Mouse (Mus musculus): ENCODE measurements around the gene Slc19a1.

Gene Slc19a1

DNA sequence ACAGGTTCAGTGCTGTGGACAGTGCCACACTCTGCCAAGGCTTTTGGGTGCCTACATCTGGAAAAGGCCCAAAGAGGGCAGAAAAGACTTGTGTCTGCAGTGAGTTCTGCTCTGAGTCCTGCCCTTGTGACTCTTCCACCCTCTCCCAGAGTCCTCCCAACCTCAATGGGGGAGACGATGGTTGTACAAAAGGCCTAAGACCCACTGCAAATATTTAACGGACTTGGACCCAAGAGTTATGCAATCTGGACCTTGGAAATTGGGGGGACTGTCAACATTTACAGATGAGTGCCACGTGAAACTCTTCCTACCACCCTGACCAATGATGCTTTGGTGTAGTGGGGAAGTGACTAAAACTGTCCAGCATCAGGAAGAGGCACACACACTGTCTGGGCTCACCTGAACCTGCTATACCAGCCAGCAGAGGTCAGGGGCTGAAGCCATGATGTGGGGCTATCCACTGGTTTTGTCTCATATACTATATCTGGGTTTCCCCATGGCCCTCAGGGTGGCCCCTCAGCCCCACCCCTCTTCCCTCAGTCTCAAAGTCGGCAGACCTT is 59.6 kb downstream of the Slc19a1 start:
- no peak for DNase-seq (ENCODE audit: low spot score in 2 of 2)

- no peak for DNase-seq (ENCODE audit: low spot score in 2 of 2)
These were observed 61.8 kb downstream of the Slc19a1 start for GRCm38 (mm10) chr10:77093817-77094216.

GRCm38 (mm10) chr10:77095666-77096065 is 63.6 kb downstream of the Slc19a1 start:
- DNase-seq (ENCODE audit: low spot score in 2 of 2) = no peak

GRCm38 (mm10) chr10:77097006-77097889 is 65.2 kb downstream of the Slc19a1 start:
- DNase-seq (ENCODE audit: low spot score in 2 of 2) = no peak

- no peak for DNase-seq (ENCODE audit: low spot score in 2 of 2)
These were observed 65.8 kb downstream of the Slc19a1 start for GRCm38 (mm10) chr10:77097890-77098200.

DNA sequence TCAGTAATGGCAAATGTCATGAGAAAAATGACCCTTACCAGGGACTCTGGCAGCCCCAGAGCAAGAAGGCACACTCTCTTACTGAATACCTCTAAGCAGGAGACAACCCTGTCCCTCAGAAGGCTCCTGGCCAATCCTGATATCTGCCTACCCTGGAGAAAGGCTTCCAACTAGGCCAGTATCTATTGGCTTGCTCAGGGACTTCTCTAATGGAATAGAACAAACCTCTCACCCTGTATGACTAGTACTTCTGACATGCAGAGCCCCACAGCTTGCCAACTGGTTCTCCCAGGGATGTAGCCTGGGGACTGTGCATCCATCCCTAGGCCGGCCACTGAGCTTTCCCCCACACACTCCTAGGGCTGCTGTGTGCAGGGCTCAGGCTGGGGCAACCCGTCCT is 66.6 kb downstream of the Slc19a1 start:
- DNase-seq (ENCODE audit: low spot score in 2 of 2) = no peak

- no peak for DNase-seq (ENCODE audit: low spot score in 2 of 2)
These were observed 67.7 kb downstream of the Slc19a1 start for GRCm38 (mm10) chr10:77099777-77100176.

DNA sequence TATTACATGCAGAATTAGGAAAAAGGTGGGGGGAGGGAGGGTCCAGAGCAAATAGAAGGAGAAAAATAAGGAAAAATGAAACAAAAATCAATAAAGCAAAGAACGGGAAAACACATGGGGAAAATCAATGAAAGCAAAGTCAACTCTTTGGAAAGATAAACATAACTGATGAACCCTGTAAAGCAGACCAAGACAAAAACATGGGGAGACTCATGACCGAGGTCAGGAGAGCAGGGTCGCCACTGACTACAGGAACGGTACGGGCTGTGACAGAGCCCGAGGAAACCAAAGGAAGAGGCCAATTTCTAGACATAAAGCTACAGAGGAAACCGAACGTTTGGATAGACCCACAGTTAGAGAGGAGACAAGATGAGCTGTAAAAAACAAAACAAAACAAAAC is 71.6 kb downstream of the Slc19a1 start:
- no peak for DNase-seq (ENCODE audit: low spot score in 2 of 2)

DNA sequence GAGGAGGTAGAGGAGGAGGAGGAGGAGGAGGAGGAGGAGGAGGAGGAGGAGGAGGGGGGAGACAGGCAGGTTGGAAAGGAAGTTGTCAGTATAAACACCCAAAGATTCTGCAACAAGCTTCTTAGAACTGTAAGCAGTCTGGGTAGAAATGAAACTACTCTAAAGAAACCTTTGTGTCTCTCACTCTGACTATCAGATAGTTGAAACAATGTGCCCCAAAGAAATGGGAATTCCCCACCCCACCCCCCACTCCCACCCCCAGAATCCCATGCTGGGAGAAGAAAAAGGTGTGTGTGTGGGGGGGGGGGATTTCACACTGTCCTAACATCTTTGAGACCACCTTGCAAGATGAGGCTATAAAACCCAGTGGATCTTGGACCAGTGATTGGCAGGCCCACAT is 72.3 kb downstream of the Slc19a1 start:
- DNase-seq (ENCODE audit: low spot score in 2 of 2) = no peak

DNA sequence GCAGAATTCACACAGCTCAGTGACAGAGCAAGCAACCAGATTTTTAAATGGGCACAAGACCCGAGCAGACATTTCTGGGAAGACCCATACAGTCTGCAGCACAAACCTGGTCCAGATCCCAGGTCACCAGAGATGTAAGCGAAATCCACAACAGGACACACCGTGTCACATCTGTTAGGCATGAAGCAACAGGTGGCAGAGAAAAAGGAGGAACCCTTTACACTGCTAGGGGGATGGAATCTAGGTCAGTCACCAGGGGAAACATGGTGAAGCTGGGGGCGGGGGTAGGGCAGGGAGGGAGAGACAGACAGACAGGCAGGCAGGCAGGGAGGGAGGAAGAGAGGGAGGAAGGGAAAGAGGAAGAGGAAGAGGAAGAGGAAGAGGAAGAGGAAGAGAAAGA is 76.1 kb downstream of the Slc19a1 start:
- no peak for DNase-seq (ENCODE audit: low spot score in 2 of 2)

- no peak for DNase-seq (ENCODE audit: low spot score in 2 of 2)
These were observed 78.0 kb downstream of the Slc19a1 start for GRCm38 (mm10) chr10:77110010-77110409.
